Mouse (Mus musculus): ENCODE results near the gene Entpd1. TPM values are rescaled to one million over a fixed set of nuclear protein-coding genes. Genes with fewer than 3 reads are reported as not detected.

Gene Entpd1
- total RNA-seq, 2 experiments from 2014 or later: 36.3 to 49.7 TPM

DNA sequence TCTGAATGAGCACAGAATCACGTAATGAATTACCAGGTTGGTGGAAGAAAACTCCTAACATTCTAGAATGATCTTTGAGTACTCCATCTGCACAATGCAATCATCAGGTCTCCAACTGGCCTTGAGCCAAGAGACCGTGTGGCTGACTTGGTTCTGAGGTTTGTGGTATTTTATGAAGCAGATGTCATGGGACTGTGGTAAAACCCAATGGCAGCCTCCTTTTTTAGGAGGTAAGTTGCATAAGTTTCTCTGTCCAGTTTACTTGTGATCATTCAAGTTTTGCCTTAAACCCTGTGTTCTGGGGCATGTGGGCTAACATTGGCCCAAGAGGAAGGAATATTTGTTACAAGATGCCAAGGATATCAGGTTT lies 176.5 kb downstream of the Entpd1 start:
- no peak for DNase-seq (ENCODE audit: low spot score in 2 of 2)

Other genes with a start within 250 kb of the Entpd1 start
- gene Sorbs1, start 98.6 kb upstream of the Entpd1 start, total RNA-seq (2021): 100 to 1,000 TPM in 1 of 2 experiments, 10 to 100 TPM in 1; 93.0 to 278 TPM
- gene Aldh18a1, start 23.9 kb upstream of the Entpd1 start, total RNA-seq (2021): 10 to 100 TPM in 1 of 2 experiments, 1 to 10 TPM in 1; 9.6 to 32.5 TPM
- 1 to 10 TPM; 4.6 to 5.2 TPM for gene Tctn3, start 133 bp upstream of the Entpd1 start, total RNA-seq (2021)
- gene Cc2d2b, start 136.4 kb downstream of the Entpd1 start, total RNA-seq (2021): under 1 TPM in 1 of 2 experiments, not detected in 1; 0.45 TPM
- gene Ccnj, start 218.9 kb downstream of the Entpd1 start, total RNA-seq (2021): 1 to 10 TPM; 4.6 to 5.8 TPM